8 mouse cellular contexts compared by ENCODE assay signal in the genomic region with DNA sequence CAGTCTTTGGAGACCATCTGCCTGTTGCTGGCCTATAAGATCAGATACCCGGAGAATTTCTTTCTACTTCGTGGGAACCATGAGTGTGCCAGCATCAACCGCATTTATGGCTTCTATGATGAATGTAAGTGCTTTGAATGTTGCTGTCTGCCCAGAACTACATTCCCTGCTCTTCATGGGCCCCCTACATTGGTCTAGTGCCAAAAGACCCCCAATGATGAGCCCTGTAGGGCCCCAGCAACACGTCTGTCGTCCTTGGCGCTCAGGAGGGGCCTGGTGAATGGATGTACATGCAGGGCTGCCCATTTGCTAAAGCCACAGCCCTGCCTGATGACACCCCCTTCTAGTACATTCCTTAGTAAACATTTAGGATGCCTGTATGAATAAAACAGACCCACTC. TPM values are rescaled to one million over a fixed set of nuclear protein-coding genes. Genes with fewer than 3 reads are reported as not detected.
DNase-seq lines count a peak whose midpoint lies in the region; ATAC-seq and TF ChIP-seq lines count a peak whose summit lies in the region.

No protein-coding gene starts in this region.

- peak overlapping the region; percentile 83 for H3K4me3 ChIP-seq in heart, embryonic 10.5 days
- peak overlapping the region; percentile 93 to 97 for H3K4me3 ChIP-seq in ES-E14 (ENCODE audit: insufficient read depth in 1 of 2, low read depth in 1 of 2, low read length in 2 of 2, poor library complexity in 1 of 2, severe bottlenecking in 1 of 2)
- peak overlapping the region; percentile 84 for H3K4me3 ChIP-seq in heart, embryonic 15.5 days
- peak overlapping the region; percentile 97 for H3K4me3 ChIP-seq in liver, embryonic 16.5 days (ENCODE audit: low read depth, low read length)

- H3K9me3 ChIP-seq in heart, embryonic 10.5 days, result no peaks in the 10 kb centered on the region
- H3K9me3 ChIP-seq in ES-E14 (ENCODE audit: control insufficient read depth, insufficient read depth, low read depth, low read length), result no peaks in the 10 kb centered on the region
- H3K9me3 ChIP-seq in heart, embryonic 15.5 days (replicated peaks), result no peaks in the 10 kb centered on the region
- H3K9me3 ChIP-seq in liver, embryonic 16.5 days (replicated peaks; ENCODE audit: control insufficient read depth, low read length), result no peaks in the 10 kb centered on the region

- 0 out of 2 replicates have a peak, but pooled peaks cover 3% of the 10 kb centered on the region for H3K27me3 ChIP-seq in heart, embryonic 10.5 days (ENCODE audit: insufficient read depth, poor library complexity, severe bottlenecking)
- H3K27me3 ChIP-seq in heart, embryonic 15.5 days, result no peaks in the 10 kb centered on the region
- no peaks in the 10 kb centered on the region for H3K27me3 ChIP-seq in liver, embryonic 16.5 days (ENCODE audit: control insufficient read depth, insufficient read depth, low read depth, low read length)

- H3K36me3 ChIP-seq in heart, embryonic 10.5 days, result peaks cover 50% of the 10 kb centered on the region
- H3K36me3 ChIP-seq in ES-E14 (ENCODE audit: control insufficient read depth, insufficient read depth, low read length, poor library complexity, severe bottlenecking), result peaks cover 48% of the 10 kb centered on the region
- H3K36me3 ChIP-seq in heart, embryonic 15.5 days, result peaks cover 46% of the 10 kb centered on the region
- peaks cover 31% of the 10 kb centered on the region for H3K36me3 ChIP-seq in liver, embryonic 16.5 days (ENCODE audit: control insufficient read depth, insufficient read depth)

- peak overlapping the region; percentile 97 for H3K9ac ChIP-seq in ES-E14 (ENCODE audit: insufficient read depth, low read depth, low read length, poor library complexity, severe bottlenecking)
- peak overlapping the region; percentile 98 for H3K9ac ChIP-seq in heart, embryonic 15.5 days
- peak overlapping the region; percentile 98 for H3K9ac ChIP-seq in liver, embryonic 16.5 days (ENCODE audit: low read depth, low read length)

- ATAC-seq in heart, embryonic 15.5 days (replicated peaks; ENCODE audit: insufficient number of reproducible peaks, insufficient read depth, low FRiP score, low read depth), result no peak
- ATAC-seq in liver, embryonic 16.5 days (ENCODE audit: low read depth), result no peak

- peak overlapping the region; percentile 99 for H3K27ac ChIP-seq in heart, embryonic 10.5 days
- no peak overlapping the region for H3K27ac ChIP-seq in ES-E14 (ENCODE audit: insufficient read depth, low read depth, low read length, poor library complexity, severe bottlenecking)
- H3K27ac ChIP-seq in heart, embryonic 15.5 days, result peak overlapping the region; percentile 89
- H3K27ac ChIP-seq in liver, embryonic 16.5 days (ENCODE audit: low read length), result peak overlapping the region; percentile 90

- peaks cover 50% of the 10 kb centered on the region for H3K4me1 ChIP-seq in heart, embryonic 10.5 days
- peaks cover 2 to 18% of the 10 kb centered on the region in 2 experiments; a peak in 3 of 4 replicates for H3K4me1 ChIP-seq in ES-E14 (ENCODE audit: control insufficient read depth in 2 of 2, insufficient read depth in 2 of 2, low read length in 2 of 2, poor library complexity in 1 of 2)
- peaks cover 48% of the 10 kb centered on the region for H3K4me1 ChIP-seq in heart, embryonic 15.5 days (replicated peaks)
- peaks cover 56% of the 10 kb centered on the region for H3K4me1 ChIP-seq in liver, embryonic 16.5 days (ENCODE audit: control insufficient read depth, low read depth, low read length)

- DNase-seq in heart, embryonic 10.5 days (ENCODE audit: low spot score), result no peak
- no peak for DNase-seq in heart, adult 8-10 months (ENCODE audit: low spot score)
- no peak for DNase-seq in ES-E14 (ENCODE audit: low read depth, low spot score)
- no peak for DNase-seq in ovary, postnatal 10 days (ENCODE audit: low spot score)
- no peak for DNase-seq in B cell, adult 2 months
- no peak for DNase-seq in kidney, postnatal 25 days

- peak overlapping the region; percentile 87 for H3K4me2 ChIP-seq in heart, embryonic 15.5 days
- peak overlapping the region; percentile 90 for H3K4me2 ChIP-seq in liver, embryonic 16.5 days (ENCODE audit: low read depth, low read length)

- 67% methylated on average over 6 of the region's 6 CpGs for WGBS in heart, embryonic 10.5 days
- 51% methylated on average over 6 of the region's 6 CpGs for WGBS in heart, embryonic 15.5 days
- WGBS in liver, embryonic 16.5 days (ENCODE audit: insufficient replicate concordance), result 41% methylated on average over 6 of the region's 6 CpGs

- in situ Hi-C loops in ES-E14 (cut with MboI; ENCODE audit: low sequenced_read_pairs in 2 of 2, unreplicated experiment in 2 of 2), result no loop called here

TF ChIP-seq in ES-E14, 5 proteins besides CTCF, POLR2A, EP300 and RAD21:
- TF ChIP-seq ZNF384 (IDR thresholded peaks at IDR 0.05; ENCODE audit: low read depth, low read length), result no peak
TF ChIP-seq in ES-E14: peak in this region for 0.

RNA-seq across cellular contexts. Expression of a gene that starts 1.3 kb away (rescaled TPM):
- polyA plus RNA-seq in heart, embryonic 10.5 days (2016; fragmentation: Nextera tagmentation; extraction: Ambion mirVana), result 876 and 946 TPM in 2 replicates
- total RNA-seq in heart, adult 8-10 months (2022), result 100 to 1,000 TPM; 261 to 310 (median 281) TPM
- 407 and 426 TPM in 2 replicates for total RNA-seq in ES-E14 (2012; rRNA removed)
- 666 and 734 TPM in 2 replicates for polyA plus RNA-seq in heart, embryonic 15.5 days (2015; fragmentation: Nextera tagmentation; extraction: Ambion mirVana)
- polyA plus RNA-seq in liver, embryonic 16.5 days (2015; fragmentation: Nextera tagmentation; extraction: Ambion mirVana), result 380 and 393 TPM in 2 replicates

RNA-seq across cellular contexts. Expression of a gene that starts 2.0 kb away (rescaled TPM):
- polyA plus RNA-seq in heart, embryonic 10.5 days (2016; fragmentation: Nextera tagmentation; extraction: Ambion mirVana), result 0.94 and 1.5 TPM in 2 replicates
- 10 to 100 TPM in 2 of 4 experiments, 1 to 10 TPM in 2; 8.6 to 19.6 (median 12.4) TPM for total RNA-seq in heart, adult 8-10 months (2022)
- 2.9 and 3.5 TPM in 2 replicates for total RNA-seq in ES-E14 (2012; rRNA removed)
- polyA plus RNA-seq in heart, embryonic 15.5 days (2015; fragmentation: Nextera tagmentation; extraction: Ambion mirVana), result 3.0 and 14.9 TPM in 2 replicates
- polyA plus RNA-seq in liver, embryonic 16.5 days (2015; fragmentation: Nextera tagmentation; extraction: Ambion mirVana), result 5.5 and 8.1 TPM in 2 replicates

RNA-seq across cellular contexts. Expression of a gene that starts 8.3 kb away (rescaled TPM):
- polyA plus RNA-seq in heart, embryonic 10.5 days (2016; fragmentation: Nextera tagmentation; extraction: Ambion mirVana), result 33.0 and 40.0 TPM in 2 replicates
- total RNA-seq in heart, adult 8-10 months (2022), result 1 to 10 TPM; 5.3 to 6.2 (median 5.6) TPM
- total RNA-seq in ES-E14 (2012; rRNA removed), result 33.1 and 42.1 TPM in 2 replicates
- 17.3 and 24.1 TPM in 2 replicates for polyA plus RNA-seq in heart, embryonic 15.5 days (2015; fragmentation: Nextera tagmentation; extraction: Ambion mirVana)
- polyA plus RNA-seq in liver, embryonic 16.5 days (2015; fragmentation: Nextera tagmentation; extraction: Ambion mirVana), result 14.1 and 14.2 TPM in 2 replicates

RNA-seq across cellular contexts. Expression of a gene that starts 17.9 kb away (rescaled TPM):
- polyA plus RNA-seq in heart, embryonic 10.5 days (2016; fragmentation: Nextera tagmentation; extraction: Ambion mirVana), result 2.3 and 2.8 TPM in 2 replicates
- total RNA-seq in heart, adult 8-10 months (2022), result 10 to 100 TPM; 28.3 to 37.5 (median 30.5) TPM
- total RNA-seq in ES-E14 (2012; rRNA removed), result 2.3 and 3.3 TPM in 2 replicates
- polyA plus RNA-seq in heart, embryonic 15.5 days (2015; fragmentation: Nextera tagmentation; extraction: Ambion mirVana), result 12.3 TPM in 2 replicates
- 0.49 and 0.67 TPM in 2 replicates for polyA plus RNA-seq in liver, embryonic 16.5 days (2015; fragmentation: Nextera tagmentation; extraction: Ambion mirVana)

RNA-seq across cellular contexts. Expression of a gene that starts 20.9 kb away (rescaled TPM):
- 2.1 and 3.4 TPM in 2 replicates for polyA plus RNA-seq in heart, embryonic 10.5 days (2016; fragmentation: Nextera tagmentation; extraction: Ambion mirVana)
- total RNA-seq in heart, adult 8-10 months (2022), result 1 to 10 TPM in 2 of 4 experiments, under 1 TPM in 2; 0.57 to 1.6 (median 1.0) TPM
- 2.2 and 2.7 TPM in 2 replicates for total RNA-seq in ES-E14 (2012; rRNA removed)
- polyA plus RNA-seq in heart, embryonic 15.5 days (2015; fragmentation: Nextera tagmentation; extraction: Ambion mirVana), result 0.96 and 1.9 TPM in 2 replicates
- 0.39 and 0.61 TPM in 2 replicates for polyA plus RNA-seq in liver, embryonic 16.5 days (2015; fragmentation: Nextera tagmentation; extraction: Ambion mirVana)
